Mouse (Mus musculus) monocyte, adult 5-6 weeks (primary cell): Measurements from ENCODE around the gene Ntmt1. TPM values are rescaled to one million over a fixed set of nuclear protein-coding genes. Genes with fewer than 3 reads are reported as not detected.

ENCODE experiments used
- ATAC-seq: fragments of 153-309, 156-312 bp; replicated peaks from 2 replicates; pipeline ENCODE4 v1.8.0; 2017; ENCODE audit warnings: mild to moderate bottlenecking; ENCODE audit not compliant: low TSS enrichment, insufficient number of reproducible peaks, severe bottlenecking, poor library complexity, low FRiP score
- total RNA-seq: library from RNA; stranded (forward); fragments of 200-1000, 200-491, 200-594 nt; gene quantifications from 3 replicates; pipeline ENCODE4 v1.2.3, GENCODE M21; 2017

Ntmt1 gene
- total RNA-seq, 1 experiment from 2014 or later = 15.9 TPM

- no peak for ATAC-seq
Observed at GRCm38 (mm10) chr2:30782312-30783290, 25.0 kb upstream of the Ntmt1 start.

GRCm38 (mm10) chr2:30783346-30783745 is 24.3 kb upstream of the Ntmt1 start:
- ATAC-seq = no peak

- peak; percentile 40 for ATAC-seq
Observed at GRCm38 (mm10) chr2:30784078-30784994, 23.3 kb upstream of the Ntmt1 start.

DNA sequence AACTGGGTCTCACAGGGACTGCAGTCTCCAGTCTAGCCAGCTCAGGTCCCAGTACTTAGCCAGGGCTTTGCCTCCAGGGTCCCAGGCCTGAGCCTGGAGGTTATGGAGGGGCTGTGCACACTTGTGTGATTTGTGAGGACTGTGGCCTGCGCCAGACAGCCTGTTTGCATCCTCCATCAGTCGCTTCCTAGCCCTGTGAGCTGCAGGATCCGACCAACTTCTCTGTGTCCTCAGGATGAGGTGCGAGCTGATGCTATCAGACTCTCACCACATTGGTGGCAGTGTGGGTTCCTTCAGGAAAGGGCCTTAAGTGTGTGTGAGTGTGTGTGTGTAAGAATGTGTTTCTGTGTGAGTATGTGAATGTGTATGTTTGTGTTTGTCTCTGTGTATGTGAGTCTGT is 20.2 kb upstream of the Ntmt1 start:
- no peak for ATAC-seq

GRCm38 (mm10) chr2:30792061-30792460 is 15.6 kb upstream of the Ntmt1 start:
- no peak for ATAC-seq

DNA sequence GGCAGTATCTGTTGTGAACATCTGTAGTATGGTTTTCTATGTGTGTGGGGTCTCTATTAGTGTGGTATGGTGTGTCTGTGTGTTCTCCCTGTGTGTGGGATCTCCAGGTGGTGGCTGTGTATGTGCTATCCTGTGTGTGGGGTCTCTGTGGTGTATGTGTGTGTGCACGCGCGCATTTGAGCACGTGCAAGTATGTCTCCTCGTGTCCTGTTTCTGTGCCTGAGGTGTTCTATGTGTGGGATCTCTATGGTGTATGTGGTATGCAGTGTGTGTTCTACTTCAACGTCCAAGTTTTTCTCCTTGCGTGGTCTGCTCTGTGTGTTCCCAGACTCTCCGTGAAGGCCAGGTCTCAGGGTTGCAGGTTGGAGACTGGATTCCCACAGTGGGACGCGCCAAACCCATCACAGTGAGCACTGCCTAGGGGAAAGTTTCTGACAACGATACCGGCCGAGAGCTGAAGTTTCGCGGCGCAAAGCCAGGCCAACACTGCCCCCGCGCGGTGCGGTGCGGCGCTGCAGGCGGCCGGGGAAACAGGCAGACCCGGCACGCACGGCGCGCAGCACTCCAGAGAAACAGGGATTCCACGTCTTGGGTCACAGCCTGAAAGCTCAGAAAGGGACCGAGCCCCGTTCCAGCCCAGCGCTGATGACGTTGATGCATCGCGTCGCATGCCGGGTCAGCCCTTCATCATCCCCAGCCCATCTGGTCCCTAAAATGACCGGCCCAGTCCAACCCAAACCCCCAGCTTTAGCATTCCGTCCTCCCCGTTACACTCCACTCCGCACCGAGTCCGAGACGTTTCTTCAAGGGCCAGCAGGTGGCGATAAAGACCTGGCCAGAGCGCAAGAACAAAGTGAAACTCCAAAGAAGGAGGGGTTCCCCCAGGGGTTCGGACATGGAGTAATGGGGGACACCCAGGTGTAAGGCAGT is 13.2 kb upstream of the Ntmt1 start:
- peak; percentile 52 for ATAC-seq

- no peak for ATAC-seq
Observed at GRCm38 (mm10) chr2:30795271-30795888, 12.2 kb upstream of the Ntmt1 start.

GRCm38 (mm10) chr2:30795889-30796275 is 11.7 kb upstream of the Ntmt1 start:
- ATAC-seq = no peak

DNA sequence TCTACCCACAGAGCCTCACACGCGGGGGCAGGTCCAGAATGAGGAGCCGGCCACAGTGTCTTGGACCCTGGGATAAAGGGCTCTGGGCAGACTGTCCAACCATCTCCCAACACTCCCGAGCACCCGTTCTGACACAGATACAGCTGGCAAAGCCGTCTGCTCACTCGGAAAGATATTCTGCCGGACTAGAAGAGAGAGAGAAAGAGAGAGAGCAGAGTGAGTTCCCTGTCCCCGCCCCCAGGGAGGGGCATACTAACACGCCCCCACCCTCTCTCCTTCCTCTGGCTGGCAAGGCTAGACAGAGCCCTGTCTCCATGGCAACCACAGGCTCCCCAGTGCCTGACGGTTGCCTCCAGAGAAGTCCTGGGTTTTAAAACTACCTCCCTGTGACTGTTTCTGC is 11.2 kb upstream of the Ntmt1 start:
- peak; percentile 57 for ATAC-seq

- no peak for ATAC-seq
Observed at GRCm38 (mm10) chr2:30799456-30799855, 8.2 kb upstream of the Ntmt1 start.

- no peak for ATAC-seq
Observed at GRCm38 (mm10) chr2:30800671-30801066, 7.0 kb upstream of the Ntmt1 start.

GRCm38 (mm10) chr2:30801067-30801852 is 6.4 kb upstream of the Ntmt1 start:
- no peak for ATAC-seq

DNA sequence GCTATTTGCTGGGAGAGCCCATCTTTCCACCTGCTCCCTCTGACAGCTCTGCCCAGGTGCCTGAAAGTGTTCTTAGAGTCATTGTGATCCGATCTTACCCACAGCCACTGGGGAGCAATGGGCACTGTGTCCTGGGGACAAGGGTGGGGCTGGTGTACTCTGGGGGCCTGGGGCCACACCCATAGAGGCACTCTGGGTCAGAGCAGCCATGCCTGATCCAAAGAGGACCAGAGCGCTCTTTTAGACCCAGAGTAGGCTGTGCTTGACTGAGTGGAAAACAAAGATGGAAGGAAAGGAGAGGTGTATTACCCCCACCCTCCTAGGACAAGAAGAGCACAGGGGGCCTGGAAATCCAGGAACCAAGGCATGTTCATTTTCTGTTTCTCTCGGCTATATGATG is 4.0 kb upstream of the Ntmt1 start, which contains the start of gene 1700001O22Rik:
Gene 1700001O22Rik, minus strand, starts transcription at position 58 of the 400 bp plus-strand sequence.
- no peak for ATAC-seq

- no peak for ATAC-seq
Observed at GRCm38 (mm10) chr2:30805983-30806382, 1.6 kb upstream of the Ntmt1 start.

DNA sequence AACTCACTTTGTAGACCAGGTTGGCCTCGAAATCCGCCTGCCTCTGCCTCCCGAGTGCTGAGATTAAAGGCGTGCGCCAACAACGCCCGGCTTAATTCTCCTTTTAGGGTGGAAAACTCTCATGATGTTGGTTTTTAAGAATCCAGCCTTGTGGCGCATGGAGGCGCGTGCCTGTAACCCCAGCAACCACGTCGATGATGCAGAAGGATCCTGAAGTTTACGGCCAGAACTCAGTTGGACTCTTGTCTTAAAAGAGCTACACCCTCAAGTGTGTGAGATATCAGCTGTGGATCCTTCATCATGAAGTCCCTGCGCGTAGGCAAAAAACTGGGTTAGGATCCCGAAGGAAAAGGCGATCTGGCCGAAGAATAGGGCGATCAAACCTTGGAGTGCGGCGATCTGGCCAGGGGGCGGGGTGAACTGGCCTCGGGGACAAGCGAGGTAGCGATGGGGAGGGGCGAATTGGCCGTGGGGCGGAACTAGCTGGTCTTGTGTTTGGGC is 429 bp upstream of the Ntmt1 start:
- peak; percentile 3; the same call in 1 of the 2 replicates for ATAC-seq

GRCm38 (mm10) chr2:30808296-30808655 is 650 bp downstream of the Ntmt1 start:
- ATAC-seq = no peak

GRCm38 (mm10) chr2:30809503-30809902 is 1.9 kb downstream of the Ntmt1 start:
- no peak for ATAC-seq
